ENCODE assay signal across 1 mouse cellular context in the genomic region with DNA sequence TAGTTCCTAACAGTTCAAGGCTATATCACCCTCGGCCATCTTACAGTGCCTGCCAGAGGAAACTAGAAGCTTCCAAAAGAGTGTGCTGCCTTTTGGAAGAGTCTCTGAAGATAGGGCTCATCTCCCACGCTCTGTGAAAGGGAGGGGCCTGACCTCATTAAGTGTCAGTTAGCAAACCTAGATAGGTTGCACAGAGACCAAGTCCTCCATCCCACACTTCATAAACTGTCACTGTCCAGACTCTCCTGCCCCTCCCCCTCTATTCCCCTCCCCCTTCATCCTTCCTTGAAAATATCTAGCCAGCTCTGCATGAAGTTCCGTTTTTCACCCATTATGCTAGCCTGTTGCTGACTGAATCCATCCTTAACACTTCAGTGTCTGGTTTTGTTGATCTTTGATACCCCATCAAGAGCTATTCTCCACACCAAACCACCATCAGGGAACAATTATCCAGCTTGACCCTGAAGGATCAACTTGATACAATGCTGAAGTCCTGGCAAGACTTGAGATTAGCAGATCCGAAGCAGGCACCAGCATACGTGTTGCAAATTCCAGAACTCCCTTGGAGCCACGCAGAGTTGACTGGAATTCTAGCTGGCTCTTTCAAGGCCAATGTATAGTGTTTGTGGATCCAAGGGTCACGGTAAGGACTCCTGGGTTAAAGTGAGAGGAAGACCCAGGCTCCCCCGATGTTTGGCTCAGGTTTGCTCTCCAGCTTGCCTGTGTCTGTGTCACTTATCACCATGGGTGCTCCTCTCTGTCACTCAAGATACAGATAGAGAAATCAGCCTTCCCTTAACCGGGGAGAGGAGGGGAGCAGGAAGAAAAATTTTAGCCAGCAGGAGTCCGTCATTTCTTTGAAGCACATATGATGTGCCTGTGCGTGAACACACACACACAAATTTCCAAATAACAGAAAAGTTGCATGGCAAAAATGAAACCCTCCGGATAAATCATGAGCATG.
TF ChIP-seq lines count a peak whose summit lies in the region.

No protein-coding gene starts in this region.

TF ChIP-seq in MEL, 35 proteins besides CTCF, POLR2A, EP300 and RAD21 (continued from another document):
- TF ChIP-seq E2F4 (IDR thresholded peaks at IDR 0.05; ENCODE audit: borderline replicate concordance, low read depth, low read length), result 0 out of 2 replicates have a peak, but pooled peaks have one; percentile 26
- peak; percentile 76 for TF ChIP-seq ETS1 (IDR thresholded peaks at IDR 0.05; ENCODE audit: low read depth, low read length)
- TF ChIP-seq POLR2AphosphoS5 (IDR thresholded peaks at IDR 0.05; ENCODE audit: borderline replicate concordance, low read depth, low read length), result no peak
- TF ChIP-seq MEF2A (IDR thresholded peaks at IDR 0.05; ENCODE audit: extremely low read depth, insufficient replicate concordance, low read depth, low read length, poor library complexity, severe bottlenecking), result no peak
- no peak; the same call in 1 of the 2 replicates for TF ChIP-seq TBP (IDR thresholded peaks at IDR 0.05; ENCODE audit: low read depth, low read length)
- peak; percentile 19; the same call in 1 of the 2 replicates for TF ChIP-seq ZC3H11A (IDR thresholded peaks at IDR 0.05; ENCODE audit: low read depth, low read length)
- TF ChIP-seq TCF12 (IDR thresholded peaks at IDR 0.05; ENCODE audit: low read depth, low read length), result peak; percentile 59
- TF ChIP-seq GATA1 (IDR thresholded peaks at IDR 0.05; ENCODE audit: low read depth, low read length), result peak; percentile 75
- TF ChIP-seq NELFE (IDR thresholded peaks at IDR 0.05; ENCODE audit: low read depth, low read length), result peak; percentile 58; the same call in 1 of the 2 replicates
- peak; percentile 68; the same call in 1 of the 2 replicates for TF ChIP-seq MYC (IDR thresholded peaks at IDR 0.05; ENCODE audit: low read depth, low read length)
- TF ChIP-seq MAX (IDR thresholded peaks at IDR 0.05; ENCODE audit: low read length), result no peak
- TF ChIP-seq USF2 (IDR thresholded peaks at IDR 0.05; ENCODE audit: borderline replicate concordance in 1 of 2, insufficient read depth in 1 of 2, low read depth in 1 of 2, low read length in 2 of 2), result no peak
- TF ChIP-seq ZNF384 (IDR thresholded peaks at IDR 0.05; ENCODE audit: low read depth, low read length), result no peak; the same call in 1 of the 2 replicates
- TF ChIP-seq NRF1 (IDR thresholded peaks at IDR 0.05; ENCODE audit: insufficient read depth, low read depth, low read length, poor library complexity, severe bottlenecking), result no peak
- TF ChIP-seq MYB (IDR thresholded peaks at IDR 0.05; ENCODE audit: low read depth, low read length), result peak; percentile 84
- 0 out of 2 replicates have a peak, but pooled peaks have one; percentile 47 for TF ChIP-seq ELF1 (IDR thresholded peaks at IDR 0.05; ENCODE audit: low read depth, low read length)
- TF ChIP-seq BHLHE40 (IDR thresholded peaks at IDR 0.05; ENCODE audit: borderline replicate concordance, low read depth, low read length), result peak; percentile 70
- TF ChIP-seq SIN3A (IDR thresholded peaks at IDR 0.05; ENCODE audit: low read length), result peak; percentile 82
- no peak for TF ChIP-seq POLR2AphosphoS2 (IDR thresholded peaks at IDR 0.05; ENCODE audit: low read length)
- TF ChIP-seq ZKSCAN1 (IDR thresholded peaks at IDR 0.05; ENCODE audit: low read depth, low read length), result no peak
- TF ChIP-seq MAFK (IDR thresholded peaks at IDR 0.05; ENCODE audit: borderline replicate concordance, low read depth, low read length), result no peak
- no peak; the same call in 1 of the 2 replicates for TF ChIP-seq KAT2A (conservative IDR thresholded peaks at IDR 0.05; ENCODE audit: low read depth, low read length)
TF ChIP-seq in MEL: peak in this region for 20.
